Mouse (Mus musculus): ENCODE measurements around the gene Zfand3.

- TF ChIP-seq CTCF (conservative IDR thresholded peaks at IDR 0.05; ENCODE audit: insufficient read depth, insufficient read length, low read depth, low read length): no peak
- TF ChIP-seq POLR2A (IDR thresholded peaks at IDR 0.05; ENCODE audit: low read depth, low read length): no peak
Observed at GRCm38 (mm10) chr17:30213371-30213770, 208.8 kb downstream of the Zfand3 start.

Measured in kidney, adult 2 months (tissue).